Mouse (Mus musculus): ENCODE data around the gene Rbm34.
"Not testable (repeated sequence)": the region's sequence is repeated elsewhere in the genome, so short reads cannot be mapped to it uniquely, and the experiment has no call there.

Gene Rbm34

GRCm38 (mm10) chr8:126919255-126919654 is 51.6 kb downstream of the Rbm34 start:
- DNase-seq (ENCODE audit: low spot score), result no peak

- no peak for DNase-seq (ENCODE audit: low spot score)
These were observed 52.5 kb downstream of the Rbm34 start for GRCm38 (mm10) chr8:126918356-126918755.

GRCm38 (mm10) chr8:126917179-126917905 is 53.5 kb downstream of the Rbm34 start:
- no peak for DNase-seq (ENCODE audit: low spot score)

GRCm38 (mm10) chr8:126916611-126917010 is 54.3 kb downstream of the Rbm34 start:
- no peak for DNase-seq (ENCODE audit: low spot score)

- DNase-seq (ENCODE audit: low spot score), result no peak
These were observed 56.1 kb downstream of the Rbm34 start for GRCm38 (mm10) chr8:126914609-126915375.

GRCm38 (mm10) chr8:126914107-126914490 is 56.8 kb downstream of the Rbm34 start:
- not testable (repeated sequence) for DNase-seq (ENCODE audit: low spot score)

- DNase-seq (ENCODE audit: low spot score), result no peak
These were observed 57.4 kb downstream of the Rbm34 start for GRCm38 (mm10) chr8:126913241-126914106.

- DNase-seq (ENCODE audit: low spot score), result no peak
These were observed 61.5 kb downstream of the Rbm34 start for GRCm38 (mm10) chr8:126909371-126909802.

- DNase-seq (ENCODE audit: low spot score), result no peak
These were observed 62.1 kb downstream of the Rbm34 start for GRCm38 (mm10) chr8:126908805-126909204.

GRCm38 (mm10) chr8:126907968-126908367 is 62.9 kb downstream of the Rbm34 start:
- DNase-seq (ENCODE audit: low spot score), result no peak

GRCm38 (mm10) chr8:126907374-126907773 is 63.5 kb downstream of the Rbm34 start:
- no peak for DNase-seq (ENCODE audit: low spot score)

- DNase-seq (ENCODE audit: low spot score), result peak; percentile 37
These were observed 65.5 kb downstream of the Rbm34 start for GRCm38 (mm10) chr8:126905387-126905786.

GRCm38 (mm10) chr8:126903927-126904326 is 66.9 kb downstream of the Rbm34 start:
- no peak for DNase-seq (ENCODE audit: low spot score)

GRCm38 (mm10) chr8:126903224-126903895 is 67.5 kb downstream of the Rbm34 start:
- DNase-seq (ENCODE audit: low spot score), result no peak

GRCm38 (mm10) chr8:126901612-126902011 is 69.3 kb downstream of the Rbm34 start:
- DNase-seq (ENCODE audit: low spot score), result no peak

- no peak for DNase-seq (ENCODE audit: low spot score)
These were observed 69.8 kb downstream of the Rbm34 start for GRCm38 (mm10) chr8:126901049-126901448.

Measured in retina, embryonic 14.5 days (tissue).